Mouse (Mus musculus) intestine, postnatal 0 days (tissue): ENCODE measurements around the gene Zswim1. TPM values are rescaled to one million over a fixed set of nuclear protein-coding genes. Genes with fewer than 3 reads are reported as not detected.

Experiments
- ATAC-seq: fragments of 200-750 bp; cut with Nextera tagmentation; 2 replicates; pipeline ENCODE4 v1.8.0; 2017; ENCODE audit warnings: mild to moderate bottlenecking, moderate TSS enrichment, moderate library complexity
- H3K27ac ChIP-seq: fragments of 300-500 bp; sonication (generic); 2 replicates; pipeline ENCODE4 v1.5.1; 2014; ENCODE audit warnings: mild to moderate bottlenecking, low read depth, low read length, moderate library complexity
- H3K27me3 ChIP-seq: fragments of 300-500 bp; sonication (generic); replicated peaks from 2 replicates; pipeline ENCODE4 v1.6.1; 2014; ENCODE audit warnings: low read length, mixed read lengths; ENCODE audit not compliant: control insufficient read depth, insufficient read depth
- H3K36me3 ChIP-seq: fragments of 300-500 bp; sonication (generic); 2 replicates; pipeline ENCODE4 v1.6.1; 2014; ENCODE audit warnings: mild to moderate bottlenecking, moderate library complexity; ENCODE audit not compliant: control insufficient read depth, insufficient read depth
- H3K4me1 ChIP-seq: fragments of 300-500 bp; sonication (generic); replicated peaks from 2 replicates; pipeline ENCODE4 v1.6.1; 2014; ENCODE audit warnings: antibody characterized with exemption, low read length, mixed read lengths; ENCODE audit not compliant: control insufficient read depth, insufficient read depth
- H3K4me2 ChIP-seq: fragments of 300-500 bp; sonication (generic); replicated peaks from 2 replicates; pipeline ENCODE4 v1.6.1; 2014; ENCODE audit warnings: low read depth, mild to moderate bottlenecking, moderate library complexity
- H3K4me3 ChIP-seq: fragments of 300-500 bp; sonication (generic); 2 replicates; pipeline ENCODE4 v1.5.1; 2014; ENCODE audit warnings: low read depth, low read length
- H3K9ac ChIP-seq: fragments of 300-500 bp; sonication (generic); 2 replicates; pipeline ENCODE4 v1.6.1; 2014; ENCODE audit warnings: mild to moderate bottlenecking, low read depth, low read length
- H3K9me3 ChIP-seq: fragments of 300-500 bp; sonication (generic); 2 replicates; pipeline ENCODE4 v1.6.1; 2016; ENCODE audit warnings: mixed run types; ENCODE audit not compliant: control insufficient read depth
- CTCF ChIP-seq: sonication (generic); IDR thresholded peaks from 2 replicates; pipeline ENCODE4 v1.5.1; 2016; ENCODE audit warnings: low read depth, mild to moderate bottlenecking, control low read depth, antibody characterized with exemption, moderate library complexity
- WGBS: fragments of 180-500 bp; shearing (Covaris S2); extraction: QIAGEN DNeasy Blood & Tissue Kit; methylation state at CpG from one replicate; pipeline ENCODE4 v1.1.7; 2014; 5-methylcytosine and 5-hydroxymethylcytosine counted together
- polyA plus RNA-seq: library from polyadenylated mRNA; unstranded; fragments of >200 nt; fragmentation: Nextera tagmentation; extraction: Ambion mirVana; gene quantifications from 2 replicates; pipeline ENCODE4 v1.2.1, GENCODE M21; 2015

Zswim1 gene
- polyA plus RNA-seq: 7.0 and 7.6 TPM in 2 replicates

DNA sequence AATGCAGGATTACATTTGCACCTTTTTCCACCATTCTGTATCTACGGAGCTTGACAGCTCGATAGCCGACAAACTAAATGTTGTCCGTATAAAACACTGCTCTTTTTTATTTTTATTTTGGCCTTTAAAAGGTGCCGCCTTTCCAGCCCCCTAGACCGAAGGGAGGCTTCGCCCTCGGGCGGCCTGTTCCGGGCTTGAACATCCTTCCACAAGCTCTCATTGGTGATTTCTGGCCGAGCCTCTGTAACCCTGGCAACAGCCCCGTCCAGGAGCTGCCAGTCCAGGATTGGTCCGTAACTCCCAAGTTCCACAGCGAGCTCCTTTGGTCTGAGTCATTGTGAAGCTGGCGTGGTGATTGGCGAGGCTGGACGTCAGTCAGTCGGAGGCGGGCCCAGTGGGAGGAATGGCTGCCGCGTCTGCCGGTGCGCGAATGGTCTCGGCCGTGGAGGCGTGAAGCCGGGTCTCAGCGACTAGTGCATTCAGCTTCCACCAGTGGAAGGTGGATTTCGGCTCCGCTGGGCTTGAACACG is at the start of gene Zswim1:
Gene Zswim1 (plus strand): TSS at position 51 of the 530 bp plus-strand sequence.
- peak within 1 kb of the TSS; percentile 68 for H3K4me3 ChIP-seq
- H3K4me1 ChIP-seq: no peaks in the 10 kb centered on the region
- peak within 1 kb of the TSS; percentile 87 for H3K4me2 ChIP-seq
- WGBS: under 1% methylated on average over 32 of the region's 32 CpGs
- no peaks in the 10 kb centered on the region for H3K27me3 ChIP-seq
- no peaks in the 10 kb centered on the region for H3K9me3 ChIP-seq
- peak within 1 kb of the TSS; percentile 65 for H3K9ac ChIP-seq
- peak; percentile 99 for ATAC-seq
- H3K36me3 ChIP-seq: peaks cover 49% of the 10 kb centered on the region
- H3K27ac ChIP-seq: peak within 1 kb of the TSS; percentile 55
- 0 out of 2 replicates have a peak, but pooled peaks have one; percentile 17 for TF ChIP-seq CTCF

DNA sequence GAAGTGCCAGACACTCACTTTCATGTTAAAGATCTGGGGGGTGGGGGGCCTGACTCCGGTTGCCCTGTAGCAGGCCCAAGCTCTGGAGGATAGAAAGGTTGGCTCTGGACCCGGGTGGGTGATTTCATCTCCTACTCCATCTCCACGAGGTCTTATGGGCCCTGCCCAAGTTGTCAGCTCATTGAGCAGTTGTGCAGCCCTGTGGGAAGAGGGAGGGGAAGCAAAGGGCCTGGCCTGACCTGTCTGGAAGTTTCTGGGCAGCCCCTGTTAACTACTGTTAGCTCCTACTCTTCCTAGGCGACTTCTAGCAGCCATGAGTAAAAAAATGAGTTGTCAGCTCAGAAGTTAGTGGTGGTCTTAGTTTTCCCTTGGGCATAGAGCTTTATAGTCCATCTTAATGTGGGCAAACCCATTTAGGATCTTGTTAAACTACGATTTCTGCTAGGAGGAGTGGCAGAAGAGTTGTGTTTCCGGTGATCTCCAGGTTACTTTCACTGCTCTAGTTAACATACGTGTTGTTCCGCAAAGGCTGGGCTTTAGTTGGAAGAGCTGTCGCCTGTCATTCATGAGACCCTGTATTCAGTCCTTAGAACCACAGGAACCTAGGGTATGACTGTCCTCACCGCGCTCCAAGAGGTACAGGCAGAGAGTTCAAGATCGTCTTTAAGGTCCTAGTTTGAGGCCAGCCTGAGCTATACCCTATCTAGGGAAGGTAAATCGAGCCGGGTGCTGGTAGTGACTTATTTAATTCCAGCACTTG is 49.1 kb upstream of the Zswim1 start:
- ATAC-seq: no peak
- Histone ChIP-seq H3K4me2 (no peak overlapping the region), H3K36me3 (peaks cover 11% of the 10 kb centered on the region; the same call in 1 of the 2 replicates), H3K4me3 (no peak overlapping the region), H3K27ac (no peak overlapping the region), H3K9me3 (no peaks in the 10 kb centered on the region), H3K4me1 (peaks cover 10% of the 10 kb centered on the region; the same call in 1 of the 2 replicates), H3K9ac (no peak overlapping the region), H3K27me3 (no peaks in the 10 kb centered on the region)
- WGBS: 72% methylated on average over 14 of the region's 14 CpGs
- TF ChIP-seq CTCF: no peak

- Histone ChIP-seq H3K27me3 (no peaks in the 10 kb centered on the region), H3K27ac (no peak overlapping the region), H3K4me1 (peaks cover 10% of the 10 kb centered on the region; the same call in 1 of the 2 replicates), H3K4me3 (no peak overlapping the region), H3K9ac (no peak overlapping the region), H3K4me2 (no peak overlapping the region), H3K36me3 (peaks cover 10% of the 10 kb centered on the region; the same call in 1 of the 2 replicates), H3K9me3 (no peaks in the 10 kb centered on the region)
- no peak for ATAC-seq
- 43% methylated on average over 5 of the region's 5 CpGs for WGBS
- no peak for TF ChIP-seq CTCF
Observed at GRCm38 (mm10) chr2:164773989-164774364, 48.5 kb upstream of the Zswim1 start.

DNA sequence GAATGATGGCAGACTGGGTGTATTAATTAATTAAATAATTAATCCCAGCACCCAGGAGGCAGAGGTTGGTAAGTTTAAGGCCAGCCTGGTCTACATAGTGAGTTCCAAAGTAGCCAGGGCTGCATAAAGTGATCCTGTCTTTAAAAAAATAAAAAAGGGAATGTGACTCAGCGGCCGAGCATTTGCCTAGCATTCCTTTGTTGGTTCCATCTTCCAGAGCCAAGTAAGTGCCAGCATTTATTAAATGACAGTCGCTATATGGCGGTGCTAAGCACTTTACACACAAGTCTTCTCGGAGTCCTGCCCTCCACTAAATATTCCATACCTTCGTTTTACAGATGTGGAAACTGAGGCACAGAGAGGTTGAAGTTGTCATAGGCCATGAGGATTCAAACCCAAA is 46.4 kb upstream of the Zswim1 start:
- H3K36me3 ChIP-seq: peaks cover 10% of the 10 kb centered on the region; the same call in 1 of the 2 replicates
- H3K4me3 ChIP-seq: no peak overlapping the region
- H3K9ac ChIP-seq: no peak overlapping the region
- 69% methylated on average over 6 of the region's 6 CpGs for WGBS
- peaks cover 10% of the 10 kb centered on the region; the same call in 1 of the 2 replicates for H3K4me1 ChIP-seq
- TF ChIP-seq CTCF: no peak
- H3K27ac ChIP-seq: no peak overlapping the region
- no peak overlapping the region for H3K4me2 ChIP-seq
- no peaks in the 10 kb centered on the region for H3K9me3 ChIP-seq
- no peak for ATAC-seq
- no peaks in the 10 kb centered on the region for H3K27me3 ChIP-seq

GRCm38 (mm10) chr2:164776801-164777200 is 45.7 kb upstream of the Zswim1 start:
- H3K9ac ChIP-seq: no peak overlapping the region
- ATAC-seq: no peak
- peaks cover 6% of the 10 kb centered on the region; the same call in 1 of the 2 replicates for H3K4me1 ChIP-seq
- peaks cover 7% of the 10 kb centered on the region; the same call in 1 of the 2 replicates for H3K36me3 ChIP-seq
- 56% methylated on average over 17 of the region's 17 CpGs for WGBS
- H3K27ac ChIP-seq: no peak overlapping the region
- H3K4me3 ChIP-seq: no peak overlapping the region
- no peaks in the 10 kb centered on the region for H3K9me3 ChIP-seq
- H3K27me3 ChIP-seq: no peaks in the 10 kb centered on the region
- no peak overlapping the region for H3K4me2 ChIP-seq
- no peak for TF ChIP-seq CTCF

- Histone ChIP-seq H3K4me1 (peaks cover 3% of the 10 kb centered on the region; the same call in 1 of the 2 replicates), H3K27me3 (no peaks in the 10 kb centered on the region), H3K4me3 (no peak overlapping the region), H3K36me3 (0 out of 2 replicates have a peak, but pooled peaks cover under 1% of the 10 kb centered on the region), H3K27ac (no peak overlapping the region), H3K4me2 (no peak overlapping the region), H3K9ac (no peak overlapping the region), H3K9me3 (no peaks in the 10 kb centered on the region)
- WGBS: 81% methylated on average over 30 of the region's 30 CpGs
- no peak for ATAC-seq
- TF ChIP-seq CTCF: no peak
Observed at GRCm38 (mm10) chr2:164777246-164778014, 45.1 kb upstream of the Zswim1 start.
